In the genomic region with DNA sequence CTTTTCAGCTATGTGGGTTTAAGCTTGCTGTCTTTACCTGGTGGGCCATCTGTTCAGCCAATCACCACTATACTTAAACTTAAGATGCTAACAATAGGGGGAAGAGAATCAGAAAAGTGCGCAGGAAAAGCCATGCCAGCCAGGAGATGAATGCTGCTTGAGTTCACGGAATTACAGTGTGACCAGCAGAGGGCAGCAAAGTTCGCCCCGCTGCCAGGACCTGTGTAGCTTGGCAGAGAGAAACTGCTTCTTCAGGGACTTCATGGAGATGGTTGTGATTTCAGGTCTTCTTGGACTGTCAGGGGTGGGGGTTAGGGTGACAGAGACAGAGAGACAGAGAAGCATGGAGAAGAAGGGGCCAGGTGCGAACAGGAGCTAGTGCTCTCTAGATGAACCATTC, we compare ENCODE assay signal across 9 mouse cellular contexts.
DNase-seq lines count a peak whose midpoint lies in the region; ATAC-seq lines count a peak whose summit lies in the region.
"Had no signal": no experiment of that assay in that cellular context is flagged by ENCODE, and none has a peak within 500 bp of the region (broad histone marks: within the 10 kb centered on the region; RNA-seq: fewer than 3 reads in every experiment).

No protein-coding gene starts in this region.

- H3K27ac ChIP-seq in limb, embryonic 11.5 days (replicated peaks; ENCODE audit: low read depth, low read length), result no peak overlapping the region
- no peak overlapping the region for H3K27ac ChIP-seq in stomach, embryonic 14.5 days (ENCODE audit: low read length)
- H3K27ac ChIP-seq: embryonic facial prominence, embryonic 13.5 days had no signal

- no peaks in the 10 kb centered on the region for H3K36me3 ChIP-seq in limb, embryonic 11.5 days (ENCODE audit: control insufficient read depth, insufficient read depth, low read length)
- no peaks in the 10 kb centered on the region for H3K36me3 ChIP-seq in stomach, embryonic 14.5 days (ENCODE audit: control insufficient read depth, insufficient read depth, low read length)
- H3K36me3 ChIP-seq: embryonic facial prominence, embryonic 13.5 days had no signal

- H3K27me3 ChIP-seq in limb, embryonic 11.5 days (ENCODE audit: control insufficient read depth, insufficient read depth, low read length), result no peaks in the 10 kb centered on the region
- no peaks in the 10 kb centered on the region for H3K27me3 ChIP-seq in stomach, embryonic 14.5 days (ENCODE audit: control insufficient read depth, insufficient read depth, low read length)
- H3K27me3 ChIP-seq: embryonic facial prominence, embryonic 13.5 days had no signal

- no peaks in the 10 kb centered on the region for H3K4me1 ChIP-seq in limb, embryonic 11.5 days (ENCODE audit: control insufficient read depth, insufficient read depth, low read length)
- no peaks in the 10 kb centered on the region for H3K4me1 ChIP-seq in stomach, embryonic 14.5 days (ENCODE audit: control insufficient read depth, insufficient read depth, low read length)
- H3K4me1 ChIP-seq: embryonic facial prominence, embryonic 13.5 days had no signal

- no peak overlapping the region for H3K9ac ChIP-seq in limb, embryonic 11.5 days (ENCODE audit: low read length)
- H3K9ac ChIP-seq in stomach, embryonic 14.5 days (replicated peaks; ENCODE audit: low read depth, low read length), result no peak overlapping the region
- H3K9ac ChIP-seq: embryonic facial prominence, embryonic 13.5 days had no signal

- no peak overlapping the region for H3K4me3 ChIP-seq in limb, embryonic 11.5 days (ENCODE audit: low read depth, low read length)
- no peak overlapping the region for H3K4me3 ChIP-seq in stomach, embryonic 14.5 days (ENCODE audit: low read depth, low read length)
- H3K4me3 ChIP-seq: embryonic facial prominence, embryonic 13.5 days had no signal

- no peak overlapping the region for H3K4me2 ChIP-seq in limb, embryonic 11.5 days (ENCODE audit: low read depth, severe bottlenecking)
- no peak overlapping the region for H3K4me2 ChIP-seq in stomach, embryonic 14.5 days (replicated peaks; ENCODE audit: low read depth, low read length)
- H3K4me2 ChIP-seq: embryonic facial prominence, embryonic 13.5 days had no signal

- H3K9me3 ChIP-seq in limb, embryonic 11.5 days (ENCODE audit: control insufficient read depth, low read length), result no peaks in the 10 kb centered on the region
- H3K9me3 ChIP-seq in stomach, embryonic 14.5 days (ENCODE audit: control insufficient read depth, low read depth, low read length), result no peaks in the 10 kb centered on the region
- H3K9me3 ChIP-seq: embryonic facial prominence, embryonic 13.5 days had no signal

- peak; percentile 17; the same call in 1 of the 2 replicates for ATAC-seq in limb, embryonic 11.5 days (ENCODE audit: insufficient number of reproducible peaks, low FRiP score, low TSS enrichment, low read depth)
- ATAC-seq in stomach, embryonic 14.5 days (ENCODE audit: insufficient number of reproducible peaks, insufficient read depth, low FRiP score, low read depth), result 0 out of 2 replicates have a peak, but pooled peaks have one; percentile 37

- WGBS in limb, embryonic 11.5 days, result 10% methylated on average over 5 of the region's 5 CpGs
- 10% methylated on average over 5 of the region's 5 CpGs for WGBS in stomach, embryonic 14.5 days

- DNase-seq in A20 (ENCODE audit: low read depth, low spot score), result peak; percentile 75
- DNase-seq in adrenal gland, postnatal 10 days, result peak; percentile 80
- peak; percentile 73 for DNase-seq in embryo, embryonic 11.5 days (ENCODE audit: low read depth, low spot score)
- peak; percentile 19 to 23 for DNase-seq in heart, adult 9 months (ENCODE audit: low spot score in 2 of 2)
- peak; percentile 56 for DNase-seq in kidney, adult 9 months
- DNase-seq in limb, embryonic 11.5 days (ENCODE audit: low spot score), result peak; percentile 89
- peak; percentile 19 to 62 for DNase-seq in natural killer cell, adult 2 months (ENCODE audit: low spot score in 2 of 2)

Comparison
In these comparisons a context has a peak if more than half of its experiments do, and no peak if none do; other contexts are left out.
1. DNase-seq: peak in every context shown above with its lines; median percentile 89 in limb, embryonic 11.5 days; 80 in adrenal gland, postnatal 10 days; 75 in A20; 73 in embryo, embryonic 11.5 days; 56 in kidney, adult 9 months; 40 in natural killer cell, adult 2 months; 21 in heart, adult 9 months.